Mouse (Mus musculus): ENCODE measurements at regions not wholly inside any gene's neighbourhood (a gene's known extent, or its start where the extent isn't known, plus 50 kb on each side); places are given as distances from the start of the nearest gene placed in this dataset.

DNA sequence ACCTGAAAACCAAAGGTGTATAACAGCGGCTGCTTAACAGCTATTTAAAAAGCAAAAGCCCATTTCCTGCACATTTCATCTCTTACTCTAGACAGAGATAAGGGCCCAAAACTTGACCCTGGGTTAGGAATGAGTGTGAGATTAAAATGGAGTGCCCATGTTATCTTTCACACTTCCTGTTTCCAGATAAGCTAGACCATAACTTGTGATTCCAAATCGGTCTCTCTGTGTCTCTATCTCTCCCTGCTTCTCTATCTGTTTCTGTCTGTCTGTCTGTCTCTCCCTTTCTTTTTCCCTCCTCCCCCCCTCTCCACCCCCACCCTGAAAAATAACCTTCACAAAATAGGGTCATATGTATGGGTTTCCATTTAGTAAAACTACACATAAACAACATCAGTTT is 136.7 kb upstream of the Cdkn3 start:
- TF ChIP-seq POLR2A (IDR thresholded peaks at IDR 0.05; ENCODE audit: extremely low read depth, insufficient read depth, low read length) (no peak), CTCF (IDR thresholded peaks at IDR 0.05; ENCODE audit: extremely low read depth, insufficient read depth, low read length) (no peak)
- Histone ChIP-seq H3K4me1 (ENCODE audit: control insufficient read depth, insufficient read depth, low read length) (no peaks in the 10 kb centered on the region), H3K4me3 (ENCODE audit: insufficient read depth, low read length) (no peak overlapping the region), H3K27ac (ENCODE audit: insufficient read depth, low read length) (no peak overlapping the region)

DNA sequence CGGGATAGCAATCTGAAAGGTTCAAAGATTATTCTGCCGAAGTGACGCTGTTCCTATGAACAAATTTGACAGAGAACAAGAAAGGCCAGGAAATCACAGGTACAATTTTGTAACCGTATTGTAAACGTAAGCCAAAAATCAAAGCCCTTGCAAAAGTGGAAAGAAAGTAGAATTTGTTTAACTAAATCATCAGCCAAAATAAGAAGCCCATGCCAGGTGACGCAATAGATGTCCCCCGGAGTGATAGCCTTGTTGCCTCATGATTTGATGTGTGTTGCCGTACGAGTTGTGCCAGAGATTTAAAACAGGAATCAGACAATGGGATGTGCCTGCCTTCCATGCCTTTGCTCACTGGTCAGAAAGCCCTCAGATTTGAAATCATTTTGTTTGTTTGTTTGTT is 144.3 kb upstream of the Cdkn3 start:
- H3K4me3 ChIP-seq (ENCODE audit: insufficient read depth, low read length): no peak overlapping the region
- no peaks in the 10 kb centered on the region for H3K4me1 ChIP-seq (ENCODE audit: control insufficient read depth, insufficient read depth, low read length)
- H3K27ac ChIP-seq (ENCODE audit: insufficient read depth, low read length): no peak overlapping the region
- TF ChIP-seq POLR2A (IDR thresholded peaks at IDR 0.05; ENCODE audit: extremely low read depth, insufficient read depth, low read length) (no peak), CTCF (IDR thresholded peaks at IDR 0.05; ENCODE audit: extremely low read depth, insufficient read depth, low read length) (no peak)

DNA sequence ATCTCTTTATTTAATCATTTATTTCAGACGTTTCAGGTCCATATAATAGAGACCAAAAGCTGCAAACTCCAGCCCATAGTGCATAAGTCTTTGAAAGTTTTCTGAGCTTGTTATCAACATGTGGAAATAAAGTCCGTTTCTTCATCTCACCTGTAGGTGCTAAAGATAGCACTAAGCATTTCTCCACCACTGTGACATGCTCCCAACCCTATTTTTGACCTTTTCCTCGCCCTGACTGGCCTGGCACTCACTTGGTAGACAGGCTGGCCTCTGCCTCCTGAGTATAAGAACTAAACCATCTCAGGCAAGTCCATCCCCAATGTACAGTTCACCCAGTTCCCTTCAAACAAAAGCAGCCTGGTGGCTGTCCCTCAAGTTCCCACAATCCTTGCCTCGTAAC is 145.4 kb upstream of the Cdkn3 start:
- TF ChIP-seq CTCF (IDR thresholded peaks at IDR 0.05; ENCODE audit: extremely low read depth, insufficient read depth, low read length) (no peak), POLR2A (IDR thresholded peaks at IDR 0.05; ENCODE audit: extremely low read depth, insufficient read depth, low read length) (no peak)
- Histone ChIP-seq H3K4me1 (ENCODE audit: control insufficient read depth, insufficient read depth, low read length) (no peaks in the 10 kb centered on the region), H3K27ac (ENCODE audit: insufficient read depth, low read length) (no peak overlapping the region), H3K4me3 (ENCODE audit: insufficient read depth, low read length) (no peak overlapping the region)

DNA sequence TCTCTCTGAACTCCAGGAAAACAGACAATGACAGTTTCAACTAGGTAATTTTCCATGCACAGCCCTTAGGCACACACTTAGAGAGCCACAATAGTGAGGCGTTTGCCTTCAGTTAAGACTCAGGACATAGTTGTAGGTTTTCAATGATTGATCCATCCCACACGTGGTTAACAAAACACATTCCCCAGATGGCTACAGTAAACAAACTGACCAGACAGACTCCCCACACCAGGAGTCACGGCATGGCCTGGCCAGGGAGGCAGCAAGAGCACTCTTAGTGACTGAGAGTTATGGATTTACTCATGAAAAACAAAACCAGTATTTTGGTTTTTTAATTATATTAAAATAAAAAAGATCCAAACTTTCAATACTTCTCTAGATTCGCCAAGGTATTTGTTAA is 146.6 kb upstream of the Cdkn3 start:
- Histone ChIP-seq H3K4me3 (ENCODE audit: insufficient read depth, low read length) (no peak overlapping the region), H3K27ac (ENCODE audit: insufficient read depth, low read length) (no peak overlapping the region), H3K4me1 (ENCODE audit: control insufficient read depth, insufficient read depth, low read length) (no peaks in the 10 kb centered on the region)
- TF ChIP-seq POLR2A (IDR thresholded peaks at IDR 0.05; ENCODE audit: extremely low read depth, insufficient read depth, low read length): no peak
- no peak for TF ChIP-seq CTCF (IDR thresholded peaks at IDR 0.05; ENCODE audit: extremely low read depth, insufficient read depth, low read length)

DNA sequence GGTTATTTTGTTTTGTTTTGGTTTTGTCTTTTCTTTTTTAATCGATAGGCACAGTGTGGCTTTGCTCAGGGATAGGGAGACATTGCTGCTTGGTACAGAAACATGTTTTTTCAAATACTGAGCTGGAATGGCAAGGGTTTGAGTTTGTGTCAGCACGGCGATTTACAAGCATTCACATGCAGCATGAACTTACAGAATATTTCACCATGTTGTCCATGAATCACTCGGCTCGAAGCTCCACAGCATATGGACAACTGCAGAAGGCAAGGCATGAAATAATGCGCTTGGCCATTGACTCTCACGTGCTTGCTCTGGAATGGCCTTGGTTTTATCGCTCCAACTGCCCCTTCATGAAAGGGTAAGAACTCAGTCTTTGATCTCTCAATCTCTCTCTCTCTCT is 147.1 kb upstream of the Cdkn3 start:
- no peak overlapping the region for H3K4me3 ChIP-seq (ENCODE audit: insufficient read depth, low read length)
- H3K27ac ChIP-seq (ENCODE audit: insufficient read depth, low read length): no peak overlapping the region
- no peaks in the 10 kb centered on the region for H3K4me1 ChIP-seq (ENCODE audit: control insufficient read depth, insufficient read depth, low read length)
- TF ChIP-seq POLR2A (IDR thresholded peaks at IDR 0.05; ENCODE audit: extremely low read depth, insufficient read depth, low read length) (no peak), CTCF (IDR thresholded peaks at IDR 0.05; ENCODE audit: extremely low read depth, insufficient read depth, low read length) (no peak)

DNA sequence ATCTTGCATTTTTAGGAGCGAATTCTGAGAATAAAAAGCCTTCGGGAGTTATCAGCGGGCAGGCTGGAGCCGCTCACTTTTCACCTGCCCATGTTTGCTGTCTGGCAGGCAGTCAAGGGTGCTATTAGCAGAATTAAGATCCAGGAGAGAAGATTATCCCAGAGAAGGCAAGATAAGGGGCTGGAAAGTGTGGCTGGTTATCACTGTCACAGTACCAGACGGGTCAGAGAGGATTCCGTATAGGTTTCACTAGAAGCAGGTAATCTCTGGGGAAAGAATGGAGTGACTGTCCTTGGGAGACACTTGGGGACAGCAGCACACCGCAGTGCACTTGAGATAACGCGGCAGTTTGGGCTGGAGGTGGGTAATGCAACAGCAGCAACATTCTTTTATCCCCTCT is 147.8 kb upstream of the Cdkn3 start:
- no peaks in the 10 kb centered on the region for H3K4me1 ChIP-seq (ENCODE audit: control insufficient read depth, insufficient read depth, low read length)
- TF ChIP-seq POLR2A (IDR thresholded peaks at IDR 0.05; ENCODE audit: extremely low read depth, insufficient read depth, low read length): no peak
- no peak for TF ChIP-seq CTCF (IDR thresholded peaks at IDR 0.05; ENCODE audit: extremely low read depth, insufficient read depth, low read length)
- H3K4me3 ChIP-seq (ENCODE audit: insufficient read depth, low read length): no peak overlapping the region
- H3K27ac ChIP-seq (ENCODE audit: insufficient read depth, low read length): no peak overlapping the region

DNA sequence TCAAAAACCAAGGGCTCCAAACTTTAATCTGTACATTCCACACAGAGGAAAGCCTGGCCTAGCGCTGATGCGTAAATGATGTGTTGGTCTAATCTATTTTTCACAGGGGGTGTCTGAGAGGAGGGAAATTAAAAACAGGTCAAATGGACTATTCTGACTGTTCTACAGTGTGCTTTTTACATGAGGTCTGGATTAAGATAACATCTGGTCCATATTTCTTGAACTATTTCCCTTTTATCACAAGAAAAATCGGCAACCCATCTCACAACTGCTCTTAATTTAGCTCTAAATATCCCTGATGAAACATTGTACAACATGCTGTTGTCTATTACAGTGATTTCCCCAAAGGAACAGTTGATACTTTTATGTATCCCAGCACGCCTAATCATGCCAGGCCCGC is 149.4 kb upstream of the Cdkn3 start:
- TF ChIP-seq POLR2A (IDR thresholded peaks at IDR 0.05; ENCODE audit: extremely low read depth, insufficient read depth, low read length) (no peak), CTCF (IDR thresholded peaks at IDR 0.05; ENCODE audit: extremely low read depth, insufficient read depth, low read length) (no peak)
- Histone ChIP-seq H3K4me3 (ENCODE audit: insufficient read depth, low read length) (no peak overlapping the region), H3K27ac (ENCODE audit: insufficient read depth, low read length) (no peak overlapping the region), H3K4me1 (ENCODE audit: control insufficient read depth, insufficient read depth, low read length) (no peaks in the 10 kb centered on the region)

DNA sequence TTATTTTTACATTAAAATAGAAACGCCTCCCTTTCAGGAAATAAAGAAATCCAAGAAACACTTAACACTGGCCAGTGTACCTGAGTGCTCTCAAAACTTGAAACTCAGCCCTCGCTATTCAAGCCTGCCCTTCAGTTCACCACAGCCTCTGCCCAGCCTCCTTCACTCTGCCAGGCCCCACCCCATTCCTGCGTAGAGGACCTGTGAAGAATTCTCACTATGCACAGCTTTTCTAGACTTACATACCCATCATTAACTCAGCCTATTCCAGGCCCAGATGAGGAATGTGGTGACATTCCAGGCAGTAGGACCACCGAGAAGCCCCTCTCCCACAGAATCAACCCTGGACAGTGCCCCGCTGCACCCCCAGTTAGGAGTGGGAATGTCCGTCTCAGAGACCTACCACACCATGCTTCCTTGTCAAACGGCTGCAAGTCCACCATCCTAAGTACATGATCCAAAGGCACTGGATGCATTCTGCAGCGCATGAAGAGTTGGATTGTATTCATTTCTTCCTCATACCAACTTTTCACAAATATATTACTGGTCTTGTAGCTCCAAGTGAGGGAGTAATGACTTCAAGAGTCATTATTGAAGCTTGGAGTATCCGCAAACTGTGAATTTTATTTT is 150.0 kb upstream of the Cdkn3 start:
- H3K4me1 ChIP-seq (ENCODE audit: control insufficient read depth, insufficient read depth, low read length): no peaks in the 10 kb centered on the region
- H3K4me3 ChIP-seq (ENCODE audit: insufficient read depth, low read length): no peak overlapping the region
- H3K27ac ChIP-seq (ENCODE audit: insufficient read depth, low read length): no peak overlapping the region
- no peak for TF ChIP-seq POLR2A (IDR thresholded peaks at IDR 0.05; ENCODE audit: extremely low read depth, insufficient read depth, low read length)

DNA sequence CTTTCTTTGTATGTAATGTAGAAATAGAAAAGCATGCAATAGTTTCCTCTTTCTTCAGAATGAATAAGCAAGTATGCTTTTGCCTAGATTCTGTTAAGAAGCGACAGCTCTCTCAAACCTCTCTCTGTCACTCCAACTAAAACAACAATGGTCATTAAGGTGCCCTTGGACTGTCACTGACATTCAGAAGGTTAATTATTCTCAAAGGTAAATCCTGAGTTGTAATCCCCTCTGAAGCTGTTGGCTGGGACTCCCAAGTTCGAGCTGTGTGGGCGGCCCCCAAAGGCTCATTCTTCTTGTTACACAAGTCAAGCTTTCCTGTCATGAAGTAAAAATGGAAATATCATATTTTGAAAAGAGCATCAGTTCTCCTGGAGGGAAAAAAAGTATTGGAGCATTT is 153.6 kb upstream of the Cdkn3 start:
- no peak for TF ChIP-seq CTCF (IDR thresholded peaks at IDR 0.05; ENCODE audit: extremely low read depth, insufficient read depth, low read length)
- no peak for TF ChIP-seq POLR2A (IDR thresholded peaks at IDR 0.05; ENCODE audit: extremely low read depth, insufficient read depth, low read length)
- Histone ChIP-seq H3K4me1 (ENCODE audit: control insufficient read depth, insufficient read depth, low read length) (no peaks in the 10 kb centered on the region), H3K4me3 (ENCODE audit: insufficient read depth, low read length) (no peak overlapping the region), H3K27ac (ENCODE audit: insufficient read depth, low read length) (no peak overlapping the region)

DNA sequence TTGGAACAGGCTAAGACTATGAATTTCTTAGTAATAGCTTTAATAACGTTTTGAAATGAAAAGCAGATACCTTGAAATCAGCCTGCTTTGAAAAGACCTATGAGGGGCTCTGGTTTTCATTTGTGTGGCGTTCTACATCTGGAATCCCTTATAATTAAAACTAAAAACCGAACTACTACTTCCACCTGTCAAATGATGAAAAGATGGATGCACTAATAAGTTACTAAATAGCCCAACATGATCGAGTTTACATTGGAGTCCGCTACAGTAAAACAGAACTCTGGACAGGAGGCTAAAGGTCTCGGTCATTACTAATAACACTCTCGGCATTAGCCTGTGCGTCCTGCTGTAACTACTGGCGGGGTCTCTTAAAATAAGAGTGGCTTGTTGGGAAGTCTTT is 154.3 kb upstream of the Cdkn3 start:
- no peak for TF ChIP-seq CTCF (IDR thresholded peaks at IDR 0.05; ENCODE audit: extremely low read depth, insufficient read depth, low read length)
- no peak for TF ChIP-seq POLR2A (IDR thresholded peaks at IDR 0.05; ENCODE audit: extremely low read depth, insufficient read depth, low read length)
- Histone ChIP-seq H3K4me3 (ENCODE audit: insufficient read depth, low read length) (no peak overlapping the region), H3K4me1 (ENCODE audit: control insufficient read depth, insufficient read depth, low read length) (no peaks in the 10 kb centered on the region), H3K27ac (ENCODE audit: insufficient read depth, low read length) (no peak overlapping the region)
